Mouse (Mus musculus) adipocyte (in vitro differentiated cells): ENCODE results near the gene Usp35.

ENCODE experiments used
- DNase-seq: peaks from one replicate; pipeline ENCODE4 v3.0.0-alpha.2; 2016; ENCODE audit warnings: low spot score

The Usp35 gene

DNA sequence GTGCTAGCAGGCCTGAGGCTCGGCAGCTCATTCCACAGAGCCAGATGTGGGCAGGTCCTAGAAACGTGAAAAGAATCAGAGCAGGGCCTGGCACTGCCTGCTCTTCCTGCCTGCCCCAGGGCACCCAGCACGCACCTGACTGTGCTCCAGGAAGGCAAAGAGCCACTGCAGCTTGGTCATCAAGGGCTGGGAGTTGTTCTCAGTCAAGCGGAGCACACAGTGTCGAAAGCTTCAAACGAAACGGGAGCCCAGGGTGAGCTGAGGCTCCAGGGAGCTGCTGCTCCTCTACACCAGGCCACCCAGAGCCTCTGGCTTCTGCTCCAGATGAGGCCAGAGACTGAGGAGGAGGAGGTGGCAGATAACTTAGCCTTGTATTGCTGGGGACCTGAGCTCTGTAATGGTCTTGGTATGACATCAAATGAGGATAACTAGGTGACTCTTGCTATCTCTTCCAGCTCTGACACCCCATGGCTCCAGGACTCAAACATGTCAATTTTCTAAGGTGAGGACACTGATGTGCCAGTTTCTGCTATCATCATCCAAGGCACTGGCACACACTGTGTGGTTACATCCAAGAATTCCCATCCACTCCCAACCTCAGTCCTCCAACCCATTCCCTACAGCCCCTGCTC lies 18.3 kb downstream of the Usp35 start:
- DNase-seq: no peak

DNA sequence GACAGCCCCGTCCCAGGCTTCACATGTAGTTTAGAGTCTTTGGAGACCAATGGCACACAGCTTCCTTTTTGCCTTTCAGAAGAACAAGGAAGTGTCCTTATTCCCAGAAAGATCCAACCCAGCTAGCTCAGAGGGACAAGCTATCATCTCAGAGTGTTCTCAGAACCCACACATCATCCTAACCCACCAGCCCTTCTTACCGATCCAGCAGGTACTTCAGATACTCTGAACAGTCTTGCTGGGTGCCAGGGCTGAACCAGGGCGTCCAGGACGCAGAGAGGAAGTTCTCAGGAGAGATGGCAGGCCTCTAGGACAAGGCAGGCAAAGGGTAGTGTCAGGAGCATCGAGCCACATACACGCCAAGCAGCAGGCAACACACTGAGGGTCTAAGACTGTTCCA lies 19.0 kb downstream of the Usp35 start:
- no peak for DNase-seq

DNA sequence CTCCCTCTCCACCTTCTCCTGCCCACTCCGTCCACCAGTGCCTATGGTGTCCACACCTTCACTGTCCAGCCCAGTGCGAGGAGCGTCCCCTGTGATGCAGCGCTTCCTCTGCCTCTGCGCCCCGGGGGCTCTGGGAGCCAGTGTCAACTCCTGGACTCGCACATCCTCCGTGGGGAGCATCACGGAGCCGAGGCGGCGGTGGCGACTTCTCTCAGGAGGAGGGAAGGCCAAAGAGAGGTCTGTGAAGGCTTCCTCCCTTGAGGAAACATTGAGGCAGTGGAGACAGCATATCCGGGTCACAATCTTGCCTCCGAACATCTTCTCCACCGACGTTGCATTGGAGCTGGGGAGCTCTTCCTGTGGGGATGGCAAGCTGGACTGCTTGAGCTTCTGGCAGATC lies 19.6 kb downstream of the Usp35 start:
- no peak for DNase-seq

DNA sequence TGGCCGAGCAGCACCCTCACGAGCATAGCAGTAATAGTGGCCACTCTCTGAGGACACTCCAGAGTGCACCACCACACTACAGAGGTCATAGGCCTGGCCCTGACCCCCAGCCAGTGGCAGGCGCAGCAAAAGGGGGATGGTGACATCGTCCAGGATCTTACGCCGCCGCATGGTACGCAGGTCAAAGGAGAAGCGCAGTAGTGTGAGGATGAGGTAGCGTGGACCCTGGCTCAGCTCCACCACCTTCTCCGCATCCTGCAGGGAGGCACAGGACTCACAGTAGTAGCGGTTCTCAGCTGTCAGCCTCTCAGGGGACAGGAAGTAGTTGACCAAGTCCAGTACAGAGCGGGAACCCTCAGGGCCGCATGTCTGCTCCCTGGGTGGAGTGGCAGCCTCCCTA lies 20.2 kb downstream of the Usp35 start:
- DNase-seq: no peak

DNA sequence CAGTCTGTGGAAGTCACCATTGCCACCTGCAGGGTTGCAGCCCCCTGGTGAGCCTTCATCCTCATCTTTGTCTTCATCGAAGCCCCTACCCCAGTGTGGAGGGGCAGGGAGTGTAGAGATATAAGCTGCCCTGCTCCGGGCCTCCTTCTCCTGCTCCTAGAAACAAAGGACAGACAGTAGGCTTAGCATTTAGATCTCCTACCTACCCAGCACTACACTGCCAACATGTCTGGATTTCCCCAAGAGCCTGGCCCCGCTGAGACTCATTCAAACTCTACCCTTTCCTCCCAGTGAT lies 21.5 kb downstream of the Usp35 start:
- DNase-seq: no peak

DNA sequence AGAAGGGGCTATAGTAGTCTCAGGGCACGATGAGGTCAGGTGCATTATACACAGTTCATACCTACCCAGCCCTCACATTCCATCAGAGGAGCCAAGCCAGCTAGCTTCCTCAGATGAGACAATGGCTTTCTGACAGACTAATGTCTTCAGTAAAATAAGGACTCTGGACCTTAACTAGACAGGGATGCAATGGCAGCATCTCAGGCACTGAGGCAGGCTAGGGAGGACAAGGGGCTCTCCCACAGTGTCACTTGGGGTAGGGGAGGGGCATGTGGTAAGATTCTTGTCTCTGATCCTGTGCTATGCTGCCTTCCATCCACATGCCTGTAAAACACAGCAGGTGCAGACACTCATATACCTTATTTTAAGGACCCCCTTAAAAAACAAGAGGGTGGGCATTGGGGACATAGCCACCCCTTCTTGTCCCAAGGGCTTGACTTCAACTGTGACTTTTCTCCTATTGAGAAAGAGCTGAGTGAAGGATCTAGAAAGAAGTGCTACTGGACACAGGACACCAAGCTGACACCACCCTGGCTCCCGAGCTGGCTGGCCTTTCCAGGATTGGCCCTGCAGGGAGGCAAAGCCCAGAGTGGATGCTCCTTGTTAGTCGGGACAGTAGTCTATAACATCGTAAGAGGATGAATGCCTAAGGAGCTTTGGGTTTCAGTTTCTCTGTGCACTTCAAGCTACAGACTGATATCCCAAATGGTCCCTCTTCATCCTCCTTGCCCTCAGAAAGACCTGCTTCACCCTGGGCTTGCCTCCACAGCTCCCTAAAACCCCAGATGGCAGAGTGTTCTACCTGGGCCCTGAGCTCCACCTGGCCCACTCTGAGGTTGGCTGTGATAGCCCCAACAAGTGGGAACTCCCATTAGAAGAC lies 22.1 kb downstream of the Usp35 start:
- no peak for DNase-seq

DNA sequence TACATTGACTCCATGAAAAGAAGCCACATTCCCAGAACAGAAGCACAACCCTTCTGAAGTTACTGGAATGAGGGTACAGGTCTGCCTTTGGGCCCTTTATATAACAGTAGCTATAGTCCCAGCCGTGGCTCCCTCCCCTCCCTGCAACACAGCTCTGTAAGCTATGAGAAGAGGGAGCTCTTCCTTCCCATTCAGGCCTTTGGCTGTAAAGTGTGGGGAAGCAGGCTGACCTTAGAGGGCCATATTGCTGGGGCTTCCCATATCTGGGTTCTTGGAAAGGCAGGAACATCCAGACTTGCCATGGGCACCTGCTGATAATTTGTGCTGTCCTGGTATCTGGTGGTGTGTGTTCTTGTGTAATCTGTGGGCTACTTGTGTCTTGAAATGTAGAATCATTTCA lies 24.3 kb downstream of the Usp35 start:
- DNase-seq: no peak

DNA sequence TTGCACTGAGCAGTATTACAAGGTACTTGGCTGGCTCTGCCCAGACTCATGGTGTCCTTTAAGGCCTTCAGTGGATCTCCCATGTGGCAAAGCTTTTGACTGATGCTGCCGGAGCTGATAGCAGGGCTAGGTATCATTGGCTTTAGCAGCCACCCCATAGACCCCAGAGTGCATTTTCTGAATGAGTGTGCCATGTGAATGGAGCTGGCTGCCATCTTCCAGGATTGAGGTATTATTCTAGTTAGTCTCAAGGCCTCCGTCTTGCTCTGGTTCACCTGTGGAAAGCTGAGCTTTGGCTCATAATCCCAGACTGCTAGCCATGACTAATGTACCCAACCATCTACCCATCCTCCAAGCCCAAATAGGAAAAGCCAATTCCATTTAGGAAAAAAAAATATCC lies 25.0 kb downstream of the Usp35 start:
- no peak for DNase-seq

DNA sequence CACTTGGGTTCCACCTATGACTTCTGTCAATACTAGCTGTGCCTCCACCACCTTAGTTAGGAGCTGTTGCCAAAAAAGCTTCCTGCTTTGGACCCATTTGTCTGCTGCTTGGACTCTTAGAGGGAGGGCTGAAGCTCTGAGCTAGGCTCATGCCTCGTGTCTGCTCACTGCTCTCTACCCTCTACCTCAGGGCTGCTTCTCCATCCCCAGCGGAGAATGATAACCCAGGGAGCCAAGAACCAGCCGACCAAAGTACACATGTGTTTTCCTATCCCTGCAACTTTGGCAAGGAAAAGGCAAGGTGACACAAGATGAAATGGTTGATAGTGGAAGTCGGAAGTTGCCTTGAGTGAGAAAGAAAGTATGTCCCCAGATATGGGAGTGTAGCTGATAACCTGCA lies 26.6 kb downstream of the Usp35 start:
- no peak for DNase-seq

DNA sequence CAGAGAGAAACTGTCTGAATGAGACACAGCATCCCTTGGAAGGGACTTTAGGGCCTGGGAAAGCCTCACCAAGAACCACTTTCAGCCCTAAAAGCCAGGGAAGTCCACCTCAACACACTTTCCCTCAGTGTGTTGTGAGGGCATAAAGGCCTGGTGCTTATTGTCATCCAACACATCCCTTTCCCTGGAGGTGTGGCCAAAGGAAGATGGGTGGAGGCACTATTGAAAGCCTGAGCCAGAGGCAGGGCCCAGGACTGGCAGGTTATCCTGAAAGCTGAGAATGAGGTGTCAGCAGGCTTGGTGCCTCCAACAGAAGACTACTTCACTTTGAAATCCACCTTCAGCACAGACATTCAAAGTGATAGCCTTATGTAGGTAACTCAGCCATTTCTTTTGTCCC lies 27.3 kb downstream of the Usp35 start:
- DNase-seq: no peak

DNA sequence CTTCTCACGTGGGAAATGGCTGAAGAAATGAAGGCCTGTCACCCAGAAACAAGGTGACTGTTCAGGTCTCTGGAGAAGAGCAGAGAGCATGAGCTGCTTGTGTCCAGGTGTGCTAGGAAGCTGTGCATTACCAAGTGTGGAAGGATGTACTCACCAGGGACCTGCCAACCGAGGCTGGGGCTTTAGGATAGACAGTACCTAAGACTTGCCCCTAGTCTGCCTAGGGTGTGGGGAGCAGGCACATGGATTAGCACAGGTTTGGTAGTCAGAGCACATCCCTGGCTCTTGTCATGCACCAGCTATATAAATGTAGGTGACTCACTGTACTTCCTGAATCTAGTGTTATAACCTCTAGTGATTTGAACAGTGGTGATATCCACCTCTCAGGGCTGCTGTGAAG lies 28.2 kb downstream of the Usp35 start:
- no peak for DNase-seq

DNA sequence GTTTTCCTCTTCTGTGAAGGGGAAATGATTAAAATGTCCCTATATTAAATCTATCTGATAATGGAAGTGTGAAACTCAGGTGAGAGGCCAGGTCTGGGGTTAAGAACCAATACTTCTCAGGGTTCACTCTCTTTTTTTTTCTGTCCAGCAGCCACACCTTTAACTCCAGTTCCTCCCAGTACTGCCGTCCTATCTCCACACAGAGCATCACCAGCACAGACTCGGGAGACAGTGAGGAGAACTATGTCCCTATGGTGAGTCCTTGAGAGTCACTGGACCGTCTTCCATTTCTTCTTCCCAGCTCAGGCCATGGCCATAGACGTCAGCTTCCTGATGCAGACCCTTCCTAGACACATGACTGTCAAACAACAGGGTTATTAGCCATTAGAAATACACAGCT lies 28.9 kb downstream of the Usp35 start:
- no peak for DNase-seq

DNA sequence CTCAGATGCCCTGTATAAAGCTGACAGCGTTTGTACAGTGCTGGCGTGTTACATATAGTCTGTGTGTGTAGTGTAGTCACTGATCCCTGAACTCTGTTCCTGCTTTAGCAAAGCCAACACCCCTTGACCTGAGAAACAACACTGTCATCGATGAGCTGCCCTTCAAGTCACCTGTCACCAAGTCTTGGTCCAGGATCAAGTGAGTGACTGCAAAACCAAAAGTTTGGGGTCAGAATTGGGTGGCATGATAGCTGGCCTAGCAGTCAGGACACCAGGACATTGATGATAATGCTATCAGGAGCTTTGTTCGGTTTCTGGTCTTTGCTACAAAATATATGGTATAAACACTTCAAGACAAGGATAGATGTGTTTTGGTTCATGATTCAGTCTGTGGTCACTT lies 29.6 kb downstream of the Usp35 start:
- DNase-seq: no peak

DNA sequence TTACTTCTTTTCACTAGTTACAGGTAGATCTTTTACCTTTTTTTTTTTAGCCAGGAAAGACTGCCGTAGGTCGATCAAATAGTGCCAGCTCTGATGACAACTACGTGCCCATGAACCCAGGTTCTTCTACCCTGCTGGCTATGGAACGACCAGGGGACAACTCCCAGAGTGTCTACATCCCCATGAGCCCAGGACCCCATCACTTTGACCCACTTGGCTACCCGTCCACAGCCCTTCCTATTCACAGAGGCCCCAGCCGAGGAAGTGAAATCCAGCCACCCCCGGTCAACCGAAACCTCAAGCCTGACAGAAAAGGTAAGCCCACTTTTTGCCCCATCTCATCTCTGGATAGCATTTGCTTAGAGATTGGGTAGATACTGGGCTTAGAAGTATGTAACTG lies 30.5 kb downstream of the Usp35 start:
- no peak for DNase-seq

DNA sequence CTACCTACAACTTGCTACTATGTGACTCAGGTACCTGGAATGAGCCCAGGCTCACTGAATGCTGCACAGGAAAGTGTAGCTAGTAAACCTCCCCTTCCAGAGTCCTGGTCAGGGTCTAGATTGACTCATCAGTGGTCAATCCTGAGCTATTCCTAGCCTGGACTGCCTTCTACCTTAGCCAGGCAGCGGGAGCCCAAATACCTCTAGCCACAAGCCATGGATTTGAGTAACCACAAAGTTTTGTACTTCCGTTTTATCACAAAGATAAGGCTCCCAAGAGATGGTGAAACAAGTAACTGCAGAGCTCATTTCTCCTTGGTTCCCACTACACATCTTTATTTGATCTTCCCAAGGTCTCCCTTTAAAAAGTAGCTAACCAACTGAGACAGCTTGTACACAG lies 30.9 kb downstream of the Usp35 start:
- no peak for DNase-seq

DNA sequence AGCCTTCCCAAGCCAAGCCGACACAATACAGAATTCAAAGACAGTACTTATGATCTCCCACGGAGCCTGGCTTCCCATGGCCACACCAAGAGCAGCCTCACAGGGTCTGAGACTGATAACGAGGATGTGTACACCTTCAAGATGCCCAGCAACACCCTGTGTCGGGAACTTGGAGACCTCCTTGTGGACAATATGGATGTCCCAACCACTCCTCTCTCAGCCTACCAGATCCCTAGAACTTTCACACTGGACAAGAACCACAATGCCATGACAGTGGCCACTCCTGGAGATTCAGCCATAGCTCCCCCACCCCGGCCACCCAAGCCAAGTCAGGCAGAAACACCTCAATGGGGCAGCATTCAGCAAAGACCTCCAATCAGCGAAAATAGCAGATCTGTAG lies 32.9 kb downstream of the Usp35 start:
- DNase-seq: no peak

DNA sequence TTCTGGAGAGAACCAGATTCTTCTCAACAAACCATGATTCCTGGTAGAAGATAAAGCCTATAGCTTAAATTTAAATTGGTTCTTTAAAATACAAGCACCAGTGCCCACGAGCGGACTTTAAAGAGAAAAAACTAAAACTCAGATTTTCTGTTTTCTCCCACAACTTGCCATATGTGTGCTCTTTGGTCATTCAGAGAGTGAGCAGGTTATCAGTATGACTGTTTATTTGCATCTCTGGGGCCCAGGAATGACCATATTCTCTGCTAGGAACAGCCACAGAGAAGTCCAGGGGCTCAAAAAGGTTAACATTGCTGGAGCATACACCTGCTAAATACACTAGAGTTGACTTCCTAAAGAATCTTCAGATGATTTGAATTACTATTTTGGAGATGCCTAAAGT lies 33.5 kb downstream of the Usp35 start:
- DNase-seq: no peak

DNA sequence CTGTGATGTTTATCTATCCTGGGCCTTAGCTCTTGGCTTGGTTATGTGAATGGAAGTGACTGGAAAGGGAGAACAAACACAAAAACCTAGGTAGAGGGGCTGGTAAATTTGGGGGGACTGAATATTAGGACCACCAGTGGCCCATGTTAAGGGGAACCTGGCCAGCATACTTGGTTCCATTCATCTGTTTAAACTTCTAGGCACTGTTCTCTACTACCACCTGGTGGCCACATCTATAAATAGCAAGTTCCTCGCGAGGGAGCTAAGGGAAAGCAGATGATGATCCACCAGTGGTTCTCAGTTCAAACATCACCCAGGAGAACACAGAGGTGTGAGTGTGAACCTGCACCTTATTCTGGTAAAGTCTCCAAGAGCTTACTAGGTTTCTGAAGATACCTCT lies 34.4 kb downstream of the Usp35 start:
- peak; percentile 74 for DNase-seq

DNA sequence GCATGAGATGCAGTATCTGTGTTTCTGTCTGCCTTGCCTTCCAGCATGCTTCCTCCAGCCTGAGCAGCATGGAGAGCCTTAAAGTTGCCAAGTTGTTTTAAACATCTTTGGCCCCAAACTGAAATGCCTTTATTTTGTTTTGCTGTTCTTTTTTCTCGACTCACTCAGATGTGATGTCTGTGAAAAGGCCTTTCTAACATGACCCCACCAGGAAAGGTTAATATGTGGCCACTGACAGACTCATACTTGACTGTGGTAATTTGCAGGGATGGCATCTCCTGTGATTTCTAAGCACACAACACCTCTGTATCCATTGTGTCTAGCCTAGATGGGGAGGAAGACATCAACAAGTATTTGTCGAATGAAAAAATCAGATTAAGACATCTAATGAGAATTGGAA lies 34.8 kb downstream of the Usp35 start:
- DNase-seq: no peak

DNA sequence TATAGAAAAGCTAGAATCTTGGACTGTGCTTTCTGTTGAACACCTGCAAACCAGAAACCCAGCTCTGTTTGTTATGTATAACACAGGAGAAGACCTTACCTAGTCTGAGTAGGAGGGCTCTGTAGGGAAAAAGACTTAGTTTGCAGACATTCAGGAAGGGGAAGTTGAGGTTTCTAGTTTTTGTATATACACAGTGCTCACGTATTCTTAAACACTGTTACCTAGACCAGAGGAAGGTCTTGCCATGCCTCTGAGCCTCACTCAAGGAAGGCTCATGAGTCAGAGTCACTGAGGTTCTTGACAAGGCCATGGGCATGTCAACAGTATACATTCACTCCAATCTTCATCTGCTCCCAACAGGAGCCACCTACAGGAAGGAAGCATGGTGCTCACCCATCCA lies 60.8 kb downstream of the Usp35 start:
- DNase-seq: no peak

DNA sequence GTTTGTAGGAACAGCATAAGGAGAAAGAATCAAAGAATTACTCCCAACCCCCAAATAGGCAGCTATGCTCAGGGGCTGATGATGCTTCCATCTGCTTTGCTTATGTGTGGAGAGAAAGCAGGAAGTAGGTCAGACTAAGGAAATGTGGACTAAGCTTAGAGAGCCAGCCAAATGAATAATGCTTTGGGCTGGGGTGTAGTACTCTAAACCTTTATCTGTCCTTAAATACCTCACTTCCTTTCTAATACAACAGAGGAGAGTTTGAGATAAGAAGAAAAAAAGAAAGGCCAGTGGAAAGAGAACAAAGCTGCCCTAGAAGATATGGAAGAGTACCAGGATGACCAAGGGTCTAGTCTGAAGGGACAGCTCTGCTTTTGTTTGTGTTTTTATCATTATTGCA lies 61.5 kb downstream of the Usp35 start:
- DNase-seq: no peak

DNA sequence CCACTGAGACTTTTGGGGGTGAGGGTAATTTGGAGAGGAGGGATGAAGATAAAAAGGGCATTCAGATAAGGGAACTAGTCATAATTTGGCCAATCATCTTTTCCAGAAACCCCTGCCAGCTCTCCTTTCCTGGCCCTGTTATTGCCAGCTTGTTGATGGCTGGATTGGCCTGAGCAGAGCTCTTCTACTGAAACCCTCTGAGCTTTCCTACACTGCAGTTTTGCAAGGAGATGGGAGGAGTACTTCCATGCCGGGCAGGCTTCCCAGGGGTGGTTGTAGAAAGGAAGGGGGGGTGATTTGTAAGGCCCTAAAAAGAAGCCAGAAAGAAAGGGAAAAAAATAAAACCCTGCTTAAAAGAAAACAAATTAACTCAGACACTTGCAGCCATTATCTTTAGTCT lies 69.3 kb downstream of the Usp35 start:
- peak; percentile 70 for DNase-seq
